Mouse (Mus musculus) mammary gland, adult 2 months (tissue): ENCODE results near the gene Gm3015. TPM values are rescaled to one million over a fixed set of nuclear protein-coding genes. Genes with fewer than 3 reads are reported as not detected.

Experiments
- polyA plus RNA-seq: library from polyadenylated mRNA; depleted of rRNA; stranded (reverse); fragments of >200 nt; gene quantifications from 2 replicates; pipeline ENCODE4 v1.2.3, GENCODE M21; 2012; ENCODE audit warnings: low replicate concordance; rRNA removed

The Gm3015 gene
- polyA plus RNA-seq, result not detected in 2 replicates

DNA sequence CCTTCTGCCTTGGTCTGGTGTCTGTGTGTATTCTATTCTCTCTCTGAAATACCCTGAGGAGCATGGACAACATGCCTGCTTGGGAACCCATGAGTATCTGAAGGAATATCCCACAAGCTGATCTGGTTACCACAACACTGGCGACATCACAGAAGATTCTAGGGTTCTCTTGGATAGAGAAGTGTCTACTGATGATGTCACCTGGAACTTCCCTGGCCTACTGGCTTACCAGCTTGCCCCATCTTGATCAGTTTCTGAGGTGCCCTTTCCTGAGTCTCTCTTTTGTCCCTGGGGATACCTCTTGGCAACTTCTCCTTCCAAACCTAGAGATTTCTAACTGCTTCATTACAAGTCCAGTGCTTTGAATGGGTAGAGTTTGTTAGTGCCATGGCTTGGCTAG is at the start of gene Gm3015:
Gene Gm3015 (minus strand): TSS at position 101 of the 400 bp plus-strand sequence.

DNA sequence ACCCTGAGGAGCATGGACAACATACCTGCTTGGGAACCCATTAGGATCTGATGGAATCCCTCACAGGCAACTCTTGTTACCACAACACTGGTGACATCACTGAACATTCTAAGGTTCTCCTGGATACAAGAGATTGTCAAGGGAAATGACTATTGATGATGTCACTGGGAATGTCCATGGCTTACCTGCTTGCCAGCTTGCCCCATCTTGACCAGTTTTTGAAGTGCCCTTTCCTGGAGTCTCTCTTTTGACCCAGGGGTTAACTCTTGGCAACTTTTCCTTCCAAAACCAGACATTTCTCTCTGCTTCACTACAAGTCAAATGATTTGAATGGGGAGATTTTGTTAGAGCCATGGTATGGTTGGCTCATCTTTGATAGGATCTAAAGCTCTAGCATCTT is 29.3 kb upstream of the Gm3015 start, which contains the start of gene Gm10377:
Gene Gm10377 (minus strand): TSS at position 101 of the 400 bp plus-strand sequence.

Other genes with a start within 250 kb of the Gm3015 start
- gene Gm8024, start 244.5 kb downstream of the Gm3015 start, polyA plus RNA-seq, result not detected in 2 replicates
- not detected in 2 replicates for gene Gm17124, start 168.9 kb downstream of the Gm3015 start, polyA plus RNA-seq
- gene Gm3633, start 126.9 kb downstream of the Gm3015 start, polyA plus RNA-seq, result not detected in 2 replicates
- not detected in 2 replicates for gene Gm10378, start 112.9 kb downstream of the Gm3015 start, polyA plus RNA-seq
- not detected in 2 replicates for gene Gm10377, start 29.2 kb upstream of the Gm3015 start, polyA plus RNA-seq
- gene Gm21977, start 84.7 kb upstream of the Gm3015 start, polyA plus RNA-seq, result not detected in 2 replicates
- not detected in 2 replicates for gene Gm8082, start 224.8 kb upstream of the Gm3015 start, polyA plus RNA-seq
- not detected in 2 replicates for gene Gm10376, start 246.8 kb upstream of the Gm3015 start, polyA plus RNA-seq